Mouse (Mus musculus) heart, embryonic 15.5 days (tissue): ENCODE results near the gene Gnb1l. TPM values are rescaled to one million over a fixed set of nuclear protein-coding genes. Genes with fewer than 3 reads are reported as not detected.
A peak's percentile ranks its signal among the peaks of the same experiment; 100 is the strongest.

Experiments
- ATAC-seq: fragments of 200-750 bp; cut with Nextera tagmentation; replicated peaks from 2 replicates; pipeline ENCODE4 v1.8.0; 2017; ENCODE audit warnings: low read depth, moderate TSS enrichment; ENCODE audit not compliant: insufficient number of reproducible peaks, insufficient read depth, low FRiP score
- H3K27ac ChIP-seq: fragments of 300-500 bp; sonication (generic); 2 replicates; pipeline ENCODE4 v1.5.1; 2015; ENCODE audit warnings: mild to moderate bottlenecking, inconsistent platforms
- H3K27me3 ChIP-seq: fragments of 300-500 bp; sonication (generic); 2 replicates; pipeline ENCODE4 v1.6.1; 2015; ENCODE audit warnings: inconsistent platforms
- H3K36me3 ChIP-seq: fragments of 300-500 bp; sonication (generic); 2 replicates; pipeline ENCODE4 v1.6.1; 2015; ENCODE audit warnings: mild to moderate bottlenecking, inconsistent platforms
- H3K4me1 ChIP-seq: fragments of 300-500 bp; sonication (generic); replicated peaks from 2 replicates; pipeline ENCODE4 v1.6.1; 2015; ENCODE audit warnings: inconsistent platforms
- H3K4me2 ChIP-seq: fragments of 300-500 bp; sonication (generic); 2 replicates; pipeline ENCODE4 v1.6.1; 2015; ENCODE audit warnings: inconsistent platforms, mild to moderate bottlenecking, moderate library complexity
- H3K4me3 ChIP-seq: fragments of 300-500 bp; sonication (generic); 2 replicates; pipeline ENCODE4 v1.5.1; 2015; ENCODE audit warnings: mild to moderate bottlenecking, inconsistent platforms
- H3K9ac ChIP-seq: fragments of 300-500 bp; sonication (generic); 2 replicates; pipeline ENCODE4 v1.6.1; 2015; ENCODE audit warnings: mild to moderate bottlenecking, inconsistent platforms
- H3K9me3 ChIP-seq: fragments of 300-500 bp; sonication (generic); replicated peaks from 2 replicates; pipeline ENCODE4 v1.6.1; 2016; ENCODE audit warnings: inconsistent platforms
- WGBS: fragments of 180-500 bp; shearing (Covaris S2); methylation state at CpG from one replicate; pipeline ENCODE4 v1.1.7; 2015; ENCODE audit warnings: mixed read lengths; 5-methylcytosine and 5-hydroxymethylcytosine counted together
- polyA plus RNA-seq: library from polyadenylated mRNA; unstranded; fragments of >200 nt; fragmentation: Nextera tagmentation; extraction: Ambion mirVana; gene quantifications from 2 replicates; pipeline ENCODE4 v1.2.1, GENCODE M21; 2015

The Gnb1l gene
- polyA plus RNA-seq, 1 experiment from 2014 or later = 9.3 TPM

DNA sequence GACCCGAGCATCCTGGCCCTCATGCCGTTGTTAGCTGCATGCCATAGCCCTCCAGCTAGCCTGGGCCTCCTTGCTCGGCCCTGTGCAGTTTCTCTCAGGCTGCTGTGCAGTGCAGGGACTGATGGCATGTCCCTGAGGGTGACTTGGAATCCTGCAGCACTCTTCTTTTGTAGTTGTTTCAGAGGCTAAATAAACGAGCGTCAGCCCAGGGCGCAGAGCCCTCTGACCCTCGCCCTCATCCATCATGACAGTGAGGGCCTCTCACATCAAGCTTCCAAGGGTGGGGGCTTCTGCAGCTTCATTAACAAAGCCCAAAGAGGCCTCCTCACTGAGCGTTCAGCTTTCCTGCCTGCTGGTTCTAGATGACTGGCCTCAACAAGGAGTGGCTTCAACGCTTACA, 53.1 kb downstream of the Gnb1l start:
- Histone ChIP-seq H3K4me3 (no peak overlapping the region), H3K27me3 (peaks cover 4% of the 10 kb centered on the region; the same call in 1 of the 2 replicates), H3K27ac (no peak overlapping the region), H3K9me3 (no peaks in the 10 kb centered on the region), H3K9ac (no peak overlapping the region), H3K4me2 (no peak overlapping the region), H3K36me3 (no peaks in the 10 kb centered on the region), H3K4me1 (peaks cover 15% of the 10 kb centered on the region)
- no peak for ATAC-seq
- 53% methylated on average over 9 of the region's 9 CpGs for WGBS

DNA sequence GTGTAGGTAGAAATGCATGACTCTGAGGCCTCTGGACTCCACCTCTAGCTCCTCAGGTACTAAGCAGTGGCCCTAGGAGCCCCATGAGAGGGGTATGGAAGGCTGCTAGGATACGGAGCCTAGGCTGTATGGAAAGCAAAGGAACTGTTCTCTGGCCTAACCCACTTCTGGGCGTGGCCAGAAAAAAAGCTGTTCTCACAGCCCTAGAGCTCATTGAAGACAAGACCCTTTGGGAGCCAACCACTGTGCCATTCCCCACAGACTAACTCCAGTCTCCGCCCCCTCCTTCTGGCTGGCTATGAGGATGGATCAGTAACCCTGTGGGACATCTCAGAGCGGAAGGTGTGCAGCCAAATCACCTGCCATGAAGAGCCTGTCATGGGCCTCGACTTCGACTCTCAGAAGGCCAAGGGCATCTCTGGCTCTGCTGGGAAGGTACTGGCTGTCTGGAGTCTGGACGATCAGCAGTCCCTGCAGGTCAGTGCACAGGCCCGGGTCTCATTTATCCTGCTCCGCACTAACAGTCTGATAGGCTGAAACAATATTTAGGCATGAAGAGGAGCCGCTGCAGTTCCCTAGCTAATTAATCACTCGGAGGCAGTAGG, 53.7 kb downstream of the Gnb1l start:
- no peaks in the 10 kb centered on the region for H3K36me3 ChIP-seq
- no peak overlapping the region for H3K4me3 ChIP-seq
- no peak overlapping the region for H3K27ac ChIP-seq
- H3K27me3 ChIP-seq = peaks cover 4% of the 10 kb centered on the region; the same call in 1 of the 2 replicates
- WGBS = 73% methylated on average over 11 of the region's 11 CpGs
- ATAC-seq = no peak
- H3K9ac ChIP-seq = no peak overlapping the region
- H3K4me2 ChIP-seq = no peak overlapping the region
- H3K9me3 ChIP-seq = no peaks in the 10 kb centered on the region
- H3K4me1 ChIP-seq = peaks cover 15% of the 10 kb centered on the region

DNA sequence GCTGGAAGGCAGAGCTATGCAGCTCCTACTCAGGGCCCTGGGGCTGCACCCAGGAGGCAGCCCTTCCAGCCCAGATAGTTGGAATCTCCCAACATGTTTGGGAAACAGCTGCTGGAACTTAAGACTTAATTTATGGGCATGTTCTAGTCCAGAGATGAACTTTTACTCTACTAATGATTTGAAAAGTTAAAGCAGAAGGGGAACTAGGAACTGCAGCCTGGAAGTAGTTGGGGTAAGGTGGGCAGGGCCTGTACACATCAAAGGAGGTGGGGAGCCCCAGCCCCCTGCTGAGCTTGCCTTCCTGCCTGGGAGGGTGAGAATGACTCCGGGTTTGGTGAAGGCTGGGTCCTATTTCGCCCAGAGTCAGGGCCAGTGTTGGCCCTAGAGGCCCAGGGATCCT, 56.2 kb downstream of the Gnb1l start:
- ATAC-seq = no peak
- H3K9ac ChIP-seq = no peak overlapping the region

DNA sequence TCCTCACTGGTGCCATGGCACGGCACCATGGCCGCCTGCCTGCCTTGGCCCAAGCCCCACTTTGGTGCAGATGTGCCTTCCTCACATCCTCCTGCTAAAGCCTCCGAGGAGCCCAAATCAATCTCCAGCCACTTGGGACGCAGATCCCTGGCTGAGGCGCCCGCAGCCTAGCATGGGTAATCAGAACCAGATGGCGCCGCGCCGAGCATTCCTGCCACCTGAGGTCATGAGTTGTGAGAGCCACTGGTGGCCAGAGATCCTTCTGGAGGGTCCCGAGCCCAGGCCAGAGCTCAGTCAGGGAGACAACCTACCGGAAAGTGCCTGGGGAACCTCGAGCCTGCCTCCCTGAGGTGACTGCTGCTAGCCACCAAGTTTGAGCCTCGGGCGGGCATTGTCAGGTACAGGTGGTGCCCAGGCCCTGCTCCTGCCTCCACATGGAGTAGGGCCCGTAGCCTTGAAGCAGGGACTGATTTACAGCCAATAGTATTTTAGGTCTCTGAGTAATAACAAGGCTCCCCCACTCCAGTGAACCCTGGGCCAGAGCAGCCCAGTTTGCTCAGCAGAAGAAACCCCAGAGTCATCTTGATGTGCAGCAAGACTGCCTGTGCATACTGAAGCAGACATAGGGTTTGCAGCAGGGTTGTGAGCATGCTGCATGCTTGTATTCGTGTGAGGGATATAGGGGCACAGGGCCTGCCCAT, 56.9 kb downstream of the Gnb1l start:
- no peak overlapping the region for H3K9ac ChIP-seq
- H3K4me1 ChIP-seq = peaks cover 9% of the 10 kb centered on the region
- H3K9me3 ChIP-seq = no peaks in the 10 kb centered on the region
- 39% methylated on average over 17 of the region's 17 CpGs for WGBS
- no peak overlapping the region for H3K27ac ChIP-seq
- no peak overlapping the region for H3K4me3 ChIP-seq
- H3K36me3 ChIP-seq = no peaks in the 10 kb centered on the region
- H3K27me3 ChIP-seq = peaks cover 4% of the 10 kb centered on the region; the same call in 1 of the 2 replicates
- H3K4me2 ChIP-seq = no peak overlapping the region
- ATAC-seq = 0 out of 2 replicates have a peak, but pooled peaks have one; percentile 37

More for the DNA sequence above, 56.2 kb downstream of the Gnb1l start:
- peaks cover 9% of the 10 kb centered on the region for H3K4me1 ChIP-seq
- no peak overlapping the region for H3K4me3 ChIP-seq
- H3K4me2 ChIP-seq = no peak overlapping the region
- no peak overlapping the region for H3K27ac ChIP-seq
- H3K27me3 ChIP-seq = peaks cover 4% of the 10 kb centered on the region; the same call in 1 of the 2 replicates
- H3K36me3 ChIP-seq = no peaks in the 10 kb centered on the region
- WGBS = 43% methylated on average over 2 of the region's 2 CpGs
- H3K9me3 ChIP-seq = no peaks in the 10 kb centered on the region

DNA sequence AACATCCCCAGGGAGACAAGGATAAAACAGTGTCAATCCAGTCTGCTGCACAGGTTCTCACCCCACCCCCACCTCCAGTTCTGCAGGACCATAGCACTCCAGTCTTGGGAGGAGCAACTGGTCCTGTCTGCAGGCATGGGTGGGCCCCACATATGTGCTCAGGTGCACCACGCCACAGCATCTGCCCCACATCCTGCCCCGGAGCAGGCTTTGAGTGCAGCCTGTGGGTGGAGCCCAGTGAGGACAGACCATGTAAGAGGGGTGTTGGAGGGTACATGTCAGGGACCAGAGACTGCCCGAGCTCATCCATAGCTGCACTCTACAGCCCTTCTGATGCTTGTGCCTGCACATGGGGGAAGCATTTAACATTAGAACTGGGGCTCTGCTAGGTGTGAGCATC, 57.9 kb downstream of the Gnb1l start:
- H3K4me3 ChIP-seq = no peak overlapping the region
- 83% methylated on average over 3 of the region's 3 CpGs for WGBS

DNA sequence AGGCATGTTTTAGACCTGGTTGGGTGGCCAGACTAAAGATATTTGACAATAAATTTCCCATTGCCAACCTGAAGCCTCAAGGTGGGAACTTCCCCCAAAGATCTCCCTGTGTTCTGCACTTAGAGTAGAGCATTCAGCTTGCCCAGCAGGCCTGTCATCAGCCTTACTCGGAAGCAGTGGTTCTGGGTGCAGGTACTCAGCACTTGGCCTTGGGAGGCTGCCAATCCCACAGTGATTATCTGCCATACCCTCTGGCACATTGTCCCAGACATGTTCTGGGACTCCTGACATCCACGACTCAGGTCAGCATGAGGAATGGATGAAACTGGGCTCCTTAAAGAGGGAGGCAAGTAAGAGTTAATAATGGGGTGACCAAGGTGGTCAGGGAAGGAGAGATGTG, 66.0 kb downstream of the Gnb1l start:
- 0 out of 2 replicates have a peak, but pooled peaks have one; percentile 43 for ATAC-seq
- Histone ChIP-seq H3K4me3 (no peak overlapping the region), H3K4me2 (no peak overlapping the region), H3K27me3 (0 out of 2 replicates have a peak, but pooled peaks cover 16% of the 10 kb centered on the region), H3K9ac (no peak overlapping the region), H3K9me3 (no peaks in the 10 kb centered on the region), H3K36me3 (no peaks in the 10 kb centered on the region), H3K4me1 (peaks cover 5% of the 10 kb centered on the region; the same call in 1 of the 2 replicates), H3K27ac (no peak overlapping the region)
- 33% methylated on average over 2 of the region's 2 CpGs for WGBS

More for the DNA sequence above, 57.9 kb downstream of the Gnb1l start:
- no peaks in the 10 kb centered on the region for H3K36me3 ChIP-seq
- H3K27me3 ChIP-seq = peaks cover 4% of the 10 kb centered on the region; the same call in 1 of the 2 replicates
- H3K4me2 ChIP-seq = no peak overlapping the region
- no peaks in the 10 kb centered on the region for H3K9me3 ChIP-seq
- H3K9ac ChIP-seq = no peak overlapping the region
- H3K4me1 ChIP-seq = peaks cover 9% of the 10 kb centered on the region
- no peak for ATAC-seq
- H3K27ac ChIP-seq = no peak overlapping the region

DNA sequence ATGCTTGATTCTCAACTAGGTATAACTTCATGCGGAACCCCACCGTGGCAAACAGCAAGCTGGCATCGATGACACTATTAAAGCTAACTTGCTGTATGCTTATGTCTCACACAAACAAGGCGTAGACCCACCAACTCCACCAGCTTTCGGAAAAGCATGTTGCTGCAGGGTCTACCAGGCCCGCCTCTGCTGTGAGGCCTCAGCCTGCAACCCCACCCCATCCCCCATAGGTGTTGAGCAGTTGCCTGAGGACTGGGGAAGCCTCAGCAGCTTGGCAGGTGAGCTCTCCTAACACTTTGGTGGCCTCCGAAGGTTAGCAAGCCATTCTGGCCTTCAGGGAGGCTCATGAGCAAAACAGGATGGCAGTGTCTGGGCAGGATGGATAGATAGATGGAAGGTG, 70.1 kb downstream of the Gnb1l start:
- H3K27me3 ChIP-seq = 0 out of 2 replicates have a peak, but pooled peaks cover 16% of the 10 kb centered on the region

DNA sequence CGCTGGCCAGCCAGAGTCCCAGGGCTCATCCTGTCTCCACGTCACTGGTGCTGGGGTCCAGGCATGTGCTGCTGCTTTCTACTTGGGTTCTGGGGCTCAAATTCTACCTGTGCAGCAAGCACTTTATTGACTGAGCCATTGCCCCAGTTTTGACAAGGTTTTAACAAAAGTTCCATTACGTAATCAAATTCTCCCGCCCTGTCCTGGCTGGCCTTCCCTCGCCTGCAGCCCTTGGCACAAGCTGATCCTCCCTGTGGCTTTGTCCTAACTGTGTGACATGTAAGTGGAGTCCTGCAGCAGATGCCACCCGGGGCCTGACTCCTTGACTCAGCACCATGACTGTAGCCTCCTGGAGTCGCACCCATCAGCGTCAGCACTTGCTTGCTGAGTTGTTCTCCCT, 75.7 kb downstream of the Gnb1l start:
- H3K27me3 ChIP-seq = peaks cover 24% of the 10 kb centered on the region
- WGBS = 59% methylated on average over 8 of the region's 8 CpGs
- H3K4me3 ChIP-seq = no peak overlapping the region
- ATAC-seq = no peak
- no peak overlapping the region for H3K4me2 ChIP-seq
- H3K4me1 ChIP-seq = no peaks in the 10 kb centered on the region
- no peaks in the 10 kb centered on the region for H3K9me3 ChIP-seq
- H3K36me3 ChIP-seq = no peaks in the 10 kb centered on the region
- H3K9ac ChIP-seq = no peak overlapping the region
- no peak overlapping the region for H3K27ac ChIP-seq

More for the DNA sequence above, 70.1 kb downstream of the Gnb1l start:
- no peak overlapping the region for H3K4me3 ChIP-seq
- 76% methylated on average over 7 of the region's 7 CpGs for WGBS
- no peaks in the 10 kb centered on the region for H3K9me3 ChIP-seq
- no peak overlapping the region for H3K9ac ChIP-seq
- peaks cover 5% of the 10 kb centered on the region; the same call in 1 of the 2 replicates for H3K4me1 ChIP-seq
- no peak overlapping the region for H3K27ac ChIP-seq
- no peak for ATAC-seq
- no peak overlapping the region for H3K4me2 ChIP-seq
- no peaks in the 10 kb centered on the region for H3K36me3 ChIP-seq

DNA sequence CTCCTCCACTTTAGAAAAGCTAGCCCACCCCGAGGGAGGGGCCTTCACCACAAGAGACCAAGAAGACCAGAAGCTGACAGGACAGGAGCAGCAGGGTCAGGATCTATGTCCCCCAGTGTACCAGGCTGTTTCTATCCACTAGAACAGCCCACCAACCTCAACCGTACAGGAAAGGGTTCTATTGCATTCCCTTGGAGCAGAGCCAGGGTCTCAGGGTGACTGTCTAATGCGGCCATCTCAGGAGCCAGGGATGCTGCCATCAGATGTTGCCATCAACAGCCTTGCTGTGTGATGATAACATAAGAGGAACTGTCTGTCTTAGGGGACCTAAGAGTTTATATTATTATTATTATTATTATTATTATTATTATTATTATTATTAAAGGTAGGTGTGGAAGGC, 78.6 kb downstream of the Gnb1l start:
- WGBS = 38% methylated on average over 3 of the region's 3 CpGs
- H3K27me3 ChIP-seq = peaks cover 52% of the 10 kb centered on the region
- ATAC-seq = no peak

DNA sequence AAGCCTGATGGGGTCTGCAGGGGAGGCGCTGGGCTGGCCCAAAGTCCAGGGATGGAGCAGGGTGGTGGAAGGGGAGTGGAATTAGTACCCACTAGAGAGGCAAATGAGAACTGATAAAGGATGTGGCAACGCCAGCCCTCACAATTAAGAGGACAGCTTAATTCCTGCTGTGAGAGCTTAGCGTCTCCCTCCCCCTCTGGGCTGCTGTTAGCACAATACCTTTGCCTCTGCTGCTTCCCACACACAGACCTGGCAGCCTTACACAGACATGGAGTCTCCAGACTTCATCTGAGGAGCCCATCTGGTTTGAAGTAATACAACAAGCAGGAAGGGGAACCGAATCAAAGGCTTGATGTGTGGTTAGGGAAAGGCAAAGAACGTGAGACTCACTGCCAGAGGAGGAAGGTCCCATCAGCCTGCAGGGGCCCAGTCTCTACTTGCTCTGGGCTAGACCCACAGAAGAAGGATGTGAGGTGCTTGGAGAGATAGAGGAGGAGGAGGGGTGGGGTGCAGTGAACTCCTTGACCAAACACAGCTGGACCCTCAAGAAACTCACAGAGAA, 79.2 kb downstream of the Gnb1l start:
- H3K4me1 ChIP-seq = peaks cover 18% of the 10 kb centered on the region
- peaks cover 58% of the 10 kb centered on the region for H3K27me3 ChIP-seq
- H3K9ac ChIP-seq = no peak overlapping the region
- no peaks in the 10 kb centered on the region for H3K36me3 ChIP-seq
- H3K27ac ChIP-seq = no peak overlapping the region
- H3K9me3 ChIP-seq = no peaks in the 10 kb centered on the region
- ATAC-seq = no peak
- no peak overlapping the region for H3K4me2 ChIP-seq
- 32% methylated on average over 5 of the region's 5 CpGs for WGBS
- H3K4me3 ChIP-seq = no peak overlapping the region

More for the DNA sequence above, 78.6 kb downstream of the Gnb1l start:
- H3K36me3 ChIP-seq = no peaks in the 10 kb centered on the region
- no peaks in the 10 kb centered on the region for H3K9me3 ChIP-seq
- no peak overlapping the region for H3K27ac ChIP-seq
- H3K4me1 ChIP-seq = peaks cover 12% of the 10 kb centered on the region
- no peak overlapping the region for H3K4me2 ChIP-seq
- no peak overlapping the region for H3K9ac ChIP-seq
- H3K4me3 ChIP-seq = no peak overlapping the region

DNA sequence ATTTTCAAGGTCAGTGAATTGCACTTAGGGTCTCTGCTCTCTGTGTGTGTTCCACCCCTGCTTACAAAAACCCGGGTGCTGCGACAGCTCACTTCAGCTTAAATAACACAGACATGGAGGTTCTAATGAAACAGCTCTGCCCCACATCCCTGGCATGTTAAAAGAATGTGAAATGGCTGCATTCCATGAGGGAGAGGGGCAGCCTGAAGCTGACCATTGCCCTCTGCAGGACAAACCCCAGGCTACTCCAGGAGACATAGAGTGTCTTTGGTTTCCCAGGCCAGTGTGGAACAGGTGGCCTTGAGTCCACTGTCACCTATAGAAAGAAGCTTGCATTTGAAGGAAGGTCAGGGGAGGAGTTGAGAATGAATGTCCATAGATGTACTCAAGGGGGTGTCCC, 81.9 kb downstream of the Gnb1l start:
- no peaks in the 10 kb centered on the region for H3K36me3 ChIP-seq
- no peak overlapping the region for H3K27ac ChIP-seq
- peaks cover 85% of the 10 kb centered on the region for H3K27me3 ChIP-seq
- no peak overlapping the region for H3K4me2 ChIP-seq
- H3K4me3 ChIP-seq = no peak overlapping the region
- 20% methylated on average over 2 of the region's 2 CpGs for WGBS
- H3K9me3 ChIP-seq = no peaks in the 10 kb centered on the region
- no peak overlapping the region for H3K9ac ChIP-seq
- H3K4me1 ChIP-seq = peaks cover 23% of the 10 kb centered on the region
- ATAC-seq = no peak
